Mouse (Mus musculus): Measurements from ENCODE around the gene Tmub2.

DNA sequence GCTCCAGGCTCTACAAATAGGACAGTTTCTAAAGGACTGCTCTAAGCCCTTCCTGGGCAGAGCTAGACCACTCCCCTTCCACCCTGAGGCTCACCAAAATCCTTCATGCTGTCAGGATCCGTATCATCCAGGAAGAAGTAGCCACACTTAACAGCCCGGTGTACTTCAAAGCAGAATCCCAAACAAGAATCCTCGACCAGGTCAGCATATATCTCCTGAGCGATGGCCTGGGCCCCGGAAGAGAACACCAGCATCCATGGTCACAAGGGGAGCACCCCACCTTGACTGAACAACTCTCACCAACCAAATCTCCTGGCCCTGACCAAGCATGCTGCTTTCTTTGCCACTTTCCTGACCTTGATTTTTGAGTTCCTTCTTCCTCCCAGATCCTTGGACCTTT lies 9.7 kb downstream of the Tmub2 start:
- no peak for TF ChIP-seq MEF2A (IDR thresholded peaks at IDR 0.05; ENCODE audit: borderline replicate concordance, low read depth, low read length)
- no peak for TF ChIP-seq MAZ (IDR thresholded peaks at IDR 0.05; ENCODE audit: low read depth, low read length)
- no peak for TF ChIP-seq ZMIZ1 (IDR thresholded peaks at IDR 0.05; ENCODE audit: low read depth, low read length)
- no peak for TF ChIP-seq ZKSCAN1 (IDR thresholded peaks at IDR 0.05; ENCODE audit: borderline replicate concordance, low read depth, low read length)
- no peak for TF ChIP-seq ZNF384 (IDR thresholded peaks at IDR 0.05; ENCODE audit: low read depth, low read length)
- TF ChIP-seq CTCF (conservative IDR thresholded peaks at IDR 0.05 in 1 of 2, IDR thresholded peaks at IDR 0.05 in 1 of 2; ENCODE audit: low read depth in 2 of 2, low read length in 2 of 2): no peak
- TF ChIP-seq POLR2A (IDR thresholded peaks at IDR 0.05; ENCODE audit: low read depth, low read length): no peak
- TF ChIP-seq EP300 (IDR thresholded peaks at IDR 0.05; ENCODE audit: low read length): no peak
- no peak for TF ChIP-seq CHD2 (IDR thresholded peaks at IDR 0.05; ENCODE audit: low read length)

Measured in CH12.LX (cell line).